Mouse (Mus musculus): Measurements from ENCODE around the gene Pim2.

Pim2 gene

DNA sequence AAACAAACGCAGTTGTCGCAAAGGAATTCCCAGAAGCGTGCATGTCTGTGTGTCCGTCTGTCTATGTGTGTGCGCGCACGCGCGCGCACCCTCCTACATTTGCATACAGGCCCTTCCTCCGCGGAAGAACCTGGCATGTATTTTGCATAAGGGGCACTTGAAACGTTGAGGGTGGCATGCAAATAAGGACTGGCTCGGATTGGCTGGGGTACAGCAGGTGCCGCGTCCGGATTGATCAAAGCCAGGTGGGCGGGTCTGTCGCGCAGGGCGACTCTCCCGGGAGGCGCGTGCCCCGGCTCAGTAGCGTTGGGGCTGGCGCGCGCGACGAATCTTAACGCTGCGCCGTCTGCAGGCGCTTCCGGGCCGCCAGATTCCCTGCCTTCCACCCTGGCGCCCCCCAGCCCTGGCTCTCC lies at the start of gene Pim2:
Gene Pim2 (plus strand): TSS at position 256 of the 413 bp plus-strand sequence.
- DNase-seq (ENCODE audit: low read depth): no peak

- no peak for DNase-seq (ENCODE audit: low read depth)
These were observed 40.9 kb upstream of the Pim2 start for GRCm38 (mm10) chrX:7837146-7837545.

GRCm38 (mm10) chrX:7840842-7841162 lies 37.3 kb upstream of the Pim2 start:
- no peak for DNase-seq (ENCODE audit: low read depth)

DNA sequence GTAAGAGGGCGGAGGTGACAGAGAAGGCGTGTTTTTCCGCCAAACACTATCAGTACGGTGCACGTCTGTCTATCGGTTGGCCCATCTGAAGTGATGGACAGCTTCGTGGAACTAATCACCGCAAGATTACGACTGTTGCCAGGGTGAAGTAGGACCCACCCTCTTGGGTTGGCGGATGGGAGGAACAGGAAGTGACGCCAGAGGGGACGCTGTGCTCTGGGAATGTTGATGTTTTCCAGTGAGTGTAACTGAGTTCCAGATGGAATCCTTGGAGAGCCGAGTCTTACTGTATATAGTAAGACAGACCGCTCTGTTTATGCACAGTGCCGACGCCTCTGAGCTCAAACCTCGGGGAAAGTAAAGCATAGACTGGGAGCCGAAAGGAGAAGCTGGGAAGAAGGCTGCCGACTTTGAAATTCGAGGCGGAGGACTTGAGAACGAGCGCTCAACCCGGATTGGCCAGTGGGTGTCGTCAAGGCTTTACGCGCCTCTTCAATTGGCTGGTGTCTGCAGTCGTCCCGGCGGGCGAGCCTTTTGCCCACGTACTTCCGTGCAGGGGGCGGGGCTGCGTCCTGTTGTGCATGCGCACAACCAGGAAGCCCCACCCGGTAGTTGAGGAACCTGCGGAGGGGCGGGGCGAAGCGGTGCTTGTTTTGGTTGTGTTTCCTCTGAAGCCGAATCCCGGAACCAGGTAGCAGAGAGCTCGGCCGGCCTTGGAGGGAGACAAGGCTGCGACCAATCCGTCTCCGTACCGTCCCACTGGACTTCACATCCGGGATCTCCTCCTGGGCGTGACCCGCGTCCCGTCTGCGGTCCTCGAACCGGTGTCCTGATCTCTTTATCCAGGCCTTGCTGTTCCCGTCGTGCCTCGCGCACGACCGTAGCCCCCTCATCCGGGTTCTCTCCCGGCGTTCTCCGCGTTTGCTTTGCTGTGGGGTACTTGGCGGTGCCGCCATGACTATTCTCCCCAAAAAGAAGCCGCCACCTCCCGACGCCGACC lies 36.6 kb upstream of the Pim2 start, which contains the start of gene Otud5:
Gene Otud5 (plus strand): TSS at position 202 of the 1,000 bp plus-strand sequence.
- peak; percentile 91 for DNase-seq (ENCODE audit: low read depth)

DNA sequence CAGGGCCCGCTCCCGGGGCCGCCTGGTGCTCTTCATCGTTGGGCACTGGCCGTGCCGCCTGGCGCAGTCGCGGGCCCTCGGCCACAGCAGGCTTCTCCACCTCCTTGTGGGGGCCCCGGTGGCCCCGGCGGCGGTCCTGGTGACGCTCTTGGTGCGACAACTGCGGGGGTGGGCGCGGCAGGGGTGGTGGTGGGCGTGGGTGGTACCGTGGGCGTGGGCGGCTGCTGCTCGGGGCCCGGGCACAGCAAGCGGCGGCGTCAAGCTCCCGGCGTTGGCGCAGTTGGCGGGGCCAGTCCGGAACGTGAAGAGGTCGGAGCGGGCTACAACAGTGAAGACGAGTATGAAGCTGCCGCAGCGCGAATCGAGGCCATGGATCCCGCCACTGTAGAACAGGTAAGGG lies 35.7 kb upstream of the Pim2 start:
- no peak for DNase-seq (ENCODE audit: low read depth)

GRCm38 (mm10) chrX:7847845-7848244 lies 30.2 kb upstream of the Pim2 start:
- DNase-seq (ENCODE audit: low read depth): no peak

DNA sequence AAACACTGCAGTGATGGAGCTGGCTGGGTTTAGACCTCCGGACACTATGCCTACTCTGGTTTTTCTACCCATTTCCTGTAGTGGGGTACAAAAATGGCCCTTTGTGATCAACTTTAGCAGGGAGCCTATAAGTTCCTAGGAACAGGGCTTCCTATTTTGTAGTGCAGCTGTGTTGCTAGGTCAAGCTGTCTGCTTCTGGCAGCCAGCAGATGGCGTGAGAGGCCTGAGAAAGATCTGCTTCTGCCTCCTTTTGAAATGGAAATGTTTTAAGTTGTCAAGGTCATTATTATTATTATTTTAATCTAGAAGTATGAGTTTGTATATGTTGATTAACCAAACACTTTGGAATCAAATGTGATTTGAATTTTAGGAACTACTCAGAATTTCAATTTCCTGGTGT lies 23.5 kb upstream of the Pim2 start:
- no peak for DNase-seq (ENCODE audit: low read depth)

DNA sequence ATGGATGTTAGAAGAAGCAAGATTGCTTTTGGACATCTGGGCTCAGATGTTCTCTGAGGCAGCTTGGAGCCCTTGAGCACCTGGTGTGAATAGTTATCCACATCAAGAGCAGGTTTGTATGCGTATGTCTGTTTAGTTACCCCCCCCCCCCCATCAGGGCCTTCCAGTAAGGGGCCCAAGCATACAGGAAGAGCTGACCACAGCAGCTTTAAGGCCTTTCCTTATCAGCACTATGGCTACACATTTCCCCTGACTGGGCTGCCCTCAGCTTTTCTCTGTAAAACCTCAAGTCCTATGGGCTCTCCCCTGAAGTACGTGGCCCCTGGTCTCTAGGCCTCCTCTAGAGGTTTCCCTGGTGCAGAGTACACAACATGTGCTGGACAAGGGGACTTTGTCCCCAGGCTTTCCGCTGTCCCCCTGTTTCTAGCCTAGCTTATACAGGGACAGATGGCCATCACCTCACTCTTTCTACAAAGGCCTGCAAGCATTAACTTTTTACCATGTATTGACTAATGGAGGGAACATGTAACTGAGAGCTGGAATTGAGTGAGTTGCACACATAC lies 18.8 kb upstream of the Pim2 start:
- DNase-seq (ENCODE audit: low read depth): no peak

GRCm38 (mm10) chrX:7863181-7863580 lies 14.9 kb upstream of the Pim2 start:
- DNase-seq (ENCODE audit: low read depth): no peak

DNA sequence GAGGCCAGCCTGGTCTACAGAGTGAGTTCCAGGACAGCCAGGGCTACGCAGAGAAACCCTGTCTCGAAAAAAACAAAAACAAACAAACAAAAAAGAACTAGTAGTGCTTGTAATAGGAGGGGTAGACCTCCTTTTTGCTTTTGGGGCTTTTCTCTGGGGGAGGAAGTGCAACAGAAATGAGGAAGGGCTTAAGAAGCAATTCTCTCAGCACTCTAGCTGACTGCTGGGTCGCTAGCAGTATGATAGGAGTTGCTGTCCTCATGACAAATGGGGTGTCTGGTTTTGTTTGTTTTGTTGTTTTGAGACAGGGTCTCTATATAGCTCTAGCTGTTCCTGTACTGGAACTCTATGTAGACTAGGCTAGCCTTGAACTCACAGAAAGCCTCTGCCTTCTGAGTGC lies 13.5 kb upstream of the Pim2 start:
- DNase-seq (ENCODE audit: low read depth): no peak

GRCm38 (mm10) chrX:7865343-7865742 lies 12.7 kb upstream of the Pim2 start:
- no peak for DNase-seq (ENCODE audit: low read depth)

DNA sequence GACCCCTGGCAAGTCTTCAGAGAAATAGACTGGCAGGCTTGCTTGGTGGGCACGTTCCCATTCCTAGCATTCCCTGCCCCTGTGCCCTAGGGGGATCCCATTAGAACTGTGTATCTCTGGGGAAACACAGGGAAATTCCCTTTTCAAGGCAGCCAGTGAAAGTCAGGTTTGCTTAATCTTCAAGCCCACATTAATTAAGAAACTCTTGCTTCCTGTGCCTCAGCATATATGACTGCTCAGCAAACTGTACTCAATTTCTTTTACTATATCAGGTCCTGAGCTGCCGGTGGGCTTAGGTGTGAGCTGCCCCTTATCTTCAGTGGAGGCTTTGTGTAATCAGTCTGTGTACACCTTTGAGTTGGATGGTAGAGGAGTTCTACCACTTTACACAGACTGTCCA lies 12.3 kb upstream of the Pim2 start:
- no peak for DNase-seq (ENCODE audit: low read depth)

- no peak for DNase-seq (ENCODE audit: low read depth)
These were observed 10.9 kb upstream of the Pim2 start for GRCm38 (mm10) chrX:7867141-7867540.

GRCm38 (mm10) chrX:7868506-7868905 lies 9.6 kb upstream of the Pim2 start:
- DNase-seq (ENCODE audit: low read depth): no peak

- DNase-seq (ENCODE audit: low read depth): no peak
These were observed 8.2 kb upstream of the Pim2 start for GRCm38 (mm10) chrX:7869826-7870225.

GRCm38 (mm10) chrX:7878495-7878894 lies 433 bp downstream of the Pim2 start:
- no peak for DNase-seq (ENCODE audit: low read depth)

- peak; percentile 45 for DNase-seq (ENCODE audit: low read depth)
These were observed 1.8 kb downstream of the Pim2 start for GRCm38 (mm10) chrX:7879819-7880218.

DNA sequence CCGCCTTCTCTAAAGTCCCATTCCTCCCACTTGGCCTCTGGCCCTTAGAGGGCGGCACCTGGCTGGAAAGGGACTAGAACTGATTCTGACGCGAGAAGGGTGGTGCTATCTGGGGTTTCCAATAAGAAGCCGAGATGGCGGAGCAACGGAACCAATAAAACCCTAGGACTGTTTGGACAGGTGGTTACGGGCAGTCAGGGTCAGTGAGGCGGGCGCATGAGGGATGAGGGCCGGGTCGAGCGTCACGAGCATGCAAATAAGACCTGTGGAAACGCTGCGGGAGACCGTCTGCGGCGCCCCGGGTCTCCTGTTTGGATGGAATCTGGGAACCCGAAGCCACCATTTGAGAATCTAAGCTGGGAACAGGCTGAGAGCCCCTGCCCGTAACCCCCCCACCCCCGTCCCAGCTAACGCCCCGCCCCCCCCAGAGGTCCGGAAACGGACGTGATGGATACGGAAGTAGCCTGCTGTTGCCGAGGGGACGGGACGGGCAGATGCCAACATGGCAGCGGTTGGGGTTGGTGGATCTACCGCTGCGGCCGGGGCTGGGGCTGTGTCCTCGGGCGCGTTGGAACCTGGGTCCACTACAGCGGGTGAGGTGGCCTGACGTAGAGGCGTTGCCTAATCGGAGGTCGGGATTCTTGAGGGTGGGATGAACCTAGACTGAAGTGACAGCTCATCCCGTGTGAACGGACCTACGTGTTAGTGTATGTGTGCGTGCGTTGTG lies 5.9 kb downstream of the Pim2 start, which contains the start of gene Slc35a2:
Gene Slc35a2 (plus strand): TSS at position 188 of the 727 bp plus-strand sequence.
- DNase-seq (ENCODE audit: low read depth): peak; percentile 77

GRCm38 (mm10) chrX:7898211-7898610 lies 20.1 kb downstream of the Pim2 start:
- DNase-seq (ENCODE audit: low read depth): no peak

- peak; percentile 76 for DNase-seq (ENCODE audit: low read depth)
These were observed 21.1 kb downstream of the Pim2 start, which contains the start of the genes Pqbp1 and Timm17b for GRCm38 (mm10) chrX:7898880-7899874. Pqbp1 (minus strand) TSS chrX:7899269. Timm17b (plus strand) TSS chrX:7899357.

- DNase-seq (ENCODE audit: low read depth): no peak
These were observed 26.4 kb downstream of the Pim2 start for GRCm38 (mm10) chrX:7904441-7904840.

Measured in fibroblast of lung, adult 2 months (primary cell).